Mouse (Mus musculus) limb, embryonic 14.5 days (tissue): ENCODE measurements at regions not wholly inside any gene's neighbourhood (a gene's known extent, or its start where the extent isn't known, plus 50 kb on each side); places are given as distances from the start of the nearest gene placed in this dataset. TPM values are rescaled to one million over a fixed set of nuclear protein-coding genes. Genes with fewer than 3 reads are reported as not detected.

Experiments used
- ATAC-seq: fragments of 200-750 bp; cut with Nextera tagmentation; 2 replicates; pipeline ENCODE4 v1.8.0; 2017; ENCODE audit warnings: low read depth, moderate number of reproducible peaks, moderate TSS enrichment; ENCODE audit not compliant: low FRiP score
- DNase-seq: peaks from one replicate; pipeline ENCODE4 v3.0.0-alpha.2; 2015; ENCODE audit warnings: low spot score
- H3K27ac ChIP-seq: fragments of 300-500 bp; sonication (generic); replicated peaks from 2 replicates; pipeline ENCODE4 v1.5.1; 2014; ENCODE audit warnings: low read depth, mild to moderate bottlenecking, low read length, moderate library complexity, mixed read lengths
- H3K27me3 ChIP-seq: fragments of 300-500 bp; sonication (generic); 2 replicates; pipeline ENCODE4 v1.6.1; 2014; ENCODE audit warnings: low read length, mixed read lengths; ENCODE audit not compliant: control insufficient read depth, insufficient read depth
- H3K36me3 ChIP-seq: fragments of 300-500 bp; sonication (generic); 2 replicates; pipeline ENCODE4 v1.6.1; 2014; ENCODE audit warnings: mild to moderate bottlenecking, low read length, moderate library complexity, mixed read lengths; ENCODE audit not compliant: control insufficient read depth, insufficient read depth
- H3K4me1 ChIP-seq: fragments of 300-500 bp; sonication (generic); 2 replicates; pipeline ENCODE4 v1.6.1; 2014; ENCODE audit warnings: antibody characterized with exemption, low read length, mixed read lengths; ENCODE audit not compliant: control insufficient read depth, insufficient read depth
- H3K4me2 ChIP-seq: fragments of 300-500 bp; sonication (generic); replicated peaks from 2 replicates; pipeline ENCODE4 v1.6.1; 2014; ENCODE audit warnings: low read depth, mild to moderate bottlenecking, low read length, moderate library complexity; ENCODE audit not compliant: severe bottlenecking
- H3K4me3 ChIP-seq: fragments of 300-500 bp; sonication (generic); replicated peaks from 2 replicates; pipeline ENCODE4 v1.5.1; 2014; ENCODE audit warnings: low read length
- H3K9ac ChIP-seq: fragments of 300-500 bp; sonication (generic); 2 replicates; pipeline ENCODE4 v1.6.1; 2014; ENCODE audit warnings: mild to moderate bottlenecking, low read depth, low read length, moderate library complexity; ENCODE audit not compliant: severe bottlenecking
- H3K9me3 ChIP-seq: fragments of 300-500 bp; sonication (generic); 2 replicates; pipeline ENCODE4 v1.6.1; 2016; ENCODE audit warnings: low read length; ENCODE audit not compliant: control insufficient read depth
- POLR2A ChIP-seq: fragments of 200-500 bp; IDR thresholded peaks from 2 replicates; pipeline ENCODE4 v1.8.0; 2012; ENCODE audit warnings: inconsistent platforms, mild to moderate bottlenecking, moderate library complexity, borderline replicate concordance; ENCODE audit not compliant: insufficient read depth, insufficient read length; ENCODE audit errors: extremely low read depth
- WGBS: fragments of 180-500 bp; shearing (Covaris S2); extraction: QIAGEN DNeasy Blood & Tissue Kit; methylation state at CpG from one replicate; pipeline ENCODE4 v1.1.7; 2014; 5-methylcytosine and 5-hydroxymethylcytosine counted together
- microRNA-seq: library from miRNA; unstranded; fragments of <30 nt; microRNA quantifications from one replicate; pipeline ENCODE4, GENCODE M21; 2016

DNA sequence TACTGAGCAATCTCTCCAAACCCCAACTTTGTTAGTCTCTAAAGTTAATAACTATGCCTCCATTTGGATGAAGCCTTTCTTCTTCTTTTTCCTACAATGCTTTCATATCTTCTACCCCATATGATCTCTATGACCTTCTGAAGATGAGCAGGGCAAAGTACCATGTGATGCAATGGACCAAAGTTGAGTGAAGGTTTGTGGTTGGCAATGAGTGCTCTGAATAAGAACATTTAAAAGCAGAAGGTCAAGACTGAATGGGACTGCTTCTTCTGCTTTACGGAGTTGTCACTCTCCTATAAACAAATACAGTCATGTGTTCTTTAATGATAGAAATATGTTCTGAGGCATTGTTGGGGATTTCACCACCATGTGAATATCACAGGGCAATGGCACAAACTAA, 65.0 kb upstream of the Marcks start:
- TF ChIP-seq POLR2A, result no peak
- no peak for ATAC-seq
- WGBS, result 89% methylated on average over 1 of the region's 1 CpGs
- H3K4me3 ChIP-seq, result no peak overlapping the region
- H3K4me2 ChIP-seq, result no peak overlapping the region
- H3K4me1 ChIP-seq, result no peaks in the 10 kb centered on the region
- DNase-seq, result no peak
- H3K27me3 ChIP-seq, result no peaks in the 10 kb centered on the region
- H3K9me3 ChIP-seq, result no peaks in the 10 kb centered on the region
- H3K9ac ChIP-seq, result no peak overlapping the region
- H3K36me3 ChIP-seq, result no peaks in the 10 kb centered on the region
- H3K27ac ChIP-seq, result no peak overlapping the region

DNA sequence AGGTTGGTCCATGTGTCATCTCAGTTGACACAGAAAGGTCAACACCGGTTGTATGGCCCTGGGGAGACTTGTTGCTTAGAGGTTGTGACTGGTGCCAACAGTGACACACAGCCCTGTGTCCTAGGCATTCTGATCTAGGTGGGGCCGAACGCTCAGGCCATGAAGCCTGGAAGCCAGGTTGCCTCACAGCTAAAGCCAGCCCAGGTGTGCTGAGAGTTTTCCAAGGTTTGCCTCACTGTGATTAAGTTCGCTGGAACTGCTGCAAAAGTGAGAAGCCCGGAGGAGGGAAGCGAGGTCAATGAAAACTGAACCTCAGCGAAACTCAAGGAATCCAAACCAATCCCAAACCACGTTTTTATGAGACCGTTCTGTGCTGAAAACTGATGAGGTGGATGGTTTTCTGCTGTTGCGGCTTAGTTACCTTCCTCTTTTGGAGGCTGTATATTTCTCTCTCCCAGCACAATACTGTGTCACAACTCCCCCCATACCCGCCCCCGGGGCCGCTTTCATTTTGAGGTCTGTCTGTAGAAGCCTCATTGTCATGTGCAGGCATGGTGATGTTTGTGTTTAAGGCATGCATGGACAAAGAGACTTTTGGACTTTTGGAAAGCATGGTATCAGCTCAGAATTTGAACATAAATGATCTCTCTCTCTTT, 56.2 kb upstream of the Marcks start:
- peak overlapping the region; percentile 84 for H3K27ac ChIP-seq
- DNase-seq (peak; percentile 82), ATAC-seq (peak; percentile 72)
- H3K4me3 ChIP-seq, result no peak overlapping the region
- H3K9ac ChIP-seq, result no peak overlapping the region
- whole genome bisulfite sequencing, result 48% methylated on average over 13 of the region's 13 CpGs
- peak overlapping the region; percentile 19; the same call in 1 of the 2 replicates for H3K4me2 ChIP-seq
- no peaks in the 10 kb centered on the region for H3K27me3 ChIP-seq
- no peaks in the 10 kb centered on the region for H3K36me3 ChIP-seq
- H3K9me3 ChIP-seq, result no peaks in the 10 kb centered on the region
- H3K4me1 ChIP-seq, result peaks cover 13% of the 10 kb centered on the region
- no peak for TF ChIP-seq POLR2A

DNA sequence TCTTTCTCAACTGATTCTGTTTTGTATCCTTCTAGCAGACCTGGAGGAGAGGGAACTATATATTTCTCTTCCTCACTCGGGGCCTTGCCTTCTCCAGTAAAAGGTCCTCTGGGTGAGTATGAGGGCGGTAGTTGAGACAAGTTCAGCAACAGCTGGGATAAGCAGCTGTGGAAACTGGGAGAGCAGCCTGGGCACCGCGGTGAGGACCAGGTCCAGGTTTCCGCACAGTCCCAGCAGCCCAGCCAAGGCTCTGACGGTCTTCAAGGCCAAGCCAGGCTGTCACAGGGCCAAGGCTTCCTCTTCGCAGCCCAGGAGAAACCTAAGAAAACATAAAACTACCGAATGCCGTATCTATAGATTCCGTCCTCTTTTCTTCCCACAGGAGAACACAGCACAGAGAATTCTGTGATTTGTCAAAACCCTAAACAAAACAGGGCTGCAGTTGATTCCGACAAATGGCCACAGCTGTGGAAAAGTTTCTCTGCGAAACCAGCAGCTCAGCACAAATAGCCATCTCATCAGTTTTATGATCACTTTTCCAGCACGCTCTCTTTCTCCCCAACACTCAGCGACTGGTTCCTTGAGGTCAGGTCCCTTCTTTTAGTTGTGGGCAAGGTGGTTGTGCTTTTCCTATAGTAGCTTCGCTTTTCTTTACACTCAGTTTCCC, 55.5 kb upstream of the Marcks start:
- Histone ChIP-seq H3K4me1 (peaks cover 13% of the 10 kb centered on the region), H3K27me3 (no peaks in the 10 kb centered on the region), H3K9ac (no peak overlapping the region), H3K9me3 (no peaks in the 10 kb centered on the region), H3K4me3 (no peak overlapping the region), H3K4me2 (peak overlapping the region; percentile 19; the same call in 1 of the 2 replicates), H3K27ac (peak overlapping the region; percentile 84), H3K36me3 (no peaks in the 10 kb centered on the region)
- ATAC-seq (peak; percentile 85), DNase-seq (peak; percentile 81)
- TF ChIP-seq POLR2A, result no peak
- WGBS, result 56% methylated on average over 15 of the region's 15 CpGs

DNA sequence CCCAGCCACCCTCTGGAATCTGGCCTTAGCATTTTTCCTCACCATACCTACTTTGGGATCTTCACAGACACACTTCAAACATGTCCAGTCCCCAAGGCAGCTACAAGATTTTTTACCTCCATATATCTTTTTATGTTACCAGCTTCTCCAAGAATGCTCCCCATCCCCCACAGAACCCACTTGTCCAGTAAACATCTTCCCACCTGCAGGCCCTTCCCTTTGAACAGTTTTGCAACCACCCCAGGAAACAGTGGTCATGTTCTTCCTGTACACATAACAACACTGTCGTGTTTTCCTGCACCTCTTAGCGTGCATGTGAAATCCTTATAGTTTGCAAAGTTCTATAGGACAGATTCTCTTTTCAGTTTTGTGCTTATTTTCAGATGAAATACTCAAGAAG, 53.9 kb upstream of the Marcks start:
- H3K4me1 ChIP-seq, result peaks cover 13% of the 10 kb centered on the region
- 85% methylated on average over 2 of the region's 2 CpGs for WGBS
- no peak for ATAC-seq
- no peaks in the 10 kb centered on the region for H3K36me3 ChIP-seq
- H3K4me2 ChIP-seq, result no peak overlapping the region
- no peaks in the 10 kb centered on the region for H3K9me3 ChIP-seq
- no peak overlapping the region for H3K27ac ChIP-seq
- H3K4me3 ChIP-seq, result no peak overlapping the region
- no peaks in the 10 kb centered on the region for H3K27me3 ChIP-seq
- no peak for DNase-seq
- no peak overlapping the region for H3K9ac ChIP-seq
- TF ChIP-seq POLR2A, result no peak

DNA sequence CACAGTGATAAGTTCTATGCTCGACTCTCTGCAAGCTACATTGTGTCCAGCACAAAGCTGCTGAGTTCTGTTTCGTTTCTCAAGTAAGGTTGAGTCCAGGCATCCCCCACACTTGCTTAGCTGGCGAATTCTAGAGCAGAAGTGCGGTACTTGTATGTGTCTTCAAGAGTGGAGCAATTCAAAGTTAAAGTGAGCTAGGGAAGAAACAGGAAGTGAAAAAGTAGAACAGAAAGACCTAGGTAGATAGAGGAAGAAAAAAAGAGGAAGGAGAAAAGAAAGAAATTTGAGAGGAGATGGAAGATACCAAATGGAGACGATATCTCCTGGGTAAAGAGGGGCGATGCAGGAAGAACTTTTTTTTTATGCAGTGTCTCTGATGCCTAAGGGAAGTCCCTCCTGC, 51.4 kb upstream of the Marcks start:
- Histone ChIP-seq H3K4me1 (peaks cover 13% of the 10 kb centered on the region), H3K27me3 (no peaks in the 10 kb centered on the region), H3K27ac (no peak overlapping the region), H3K36me3 (no peaks in the 10 kb centered on the region), H3K4me3 (no peak overlapping the region), H3K9me3 (no peaks in the 10 kb centered on the region), H3K9ac (no peak overlapping the region), H3K4me2 (no peak overlapping the region)
- no peak for DNase-seq
- 81% methylated on average over 6 of the region's 6 CpGs for WGBS
- ATAC-seq, result no peak
- TF ChIP-seq POLR2A, result no peak

Small RNAs in the stretch of these regions (microRNA-seq; reads per million reads assigned to microRNA genes)
- gene Gm24710, result not detected
